Mouse (Mus musculus): ENCODE data around the gene Tmem145. TPM values are rescaled to one million over a fixed set of nuclear protein-coding genes. Genes with fewer than 3 reads are reported as not detected.

Gene Tmem145
- total and polyA plus RNA-seq, 2 experiments from 2014 or later, result 88.3 to 106 TPM

GRCm38 (mm10) chr7:25267751-25268463 is 38.0 kb upstream of the Tmem145 start:
- no peak for TF ChIP-seq CTCF (IDR thresholded peaks at IDR 0.05; ENCODE audit: low read depth)
- WGBS, result under 1% methylated on average over 33 of the region's 33 CpGs

GRCm38 (mm10) chr7:25268588-25268987 is 37.3 kb upstream of the Tmem145 start:
- peak overlapping the region; percentile 81 for H3K9ac ChIP-seq (replicated peaks; ENCODE audit: low read length)
- peak overlapping the region; percentile 91 for H3K4me2 ChIP-seq (ENCODE audit: low read depth, low read length)
- H3K36me3 ChIP-seq (ENCODE audit: insufficient read depth, low read length), result peaks cover 21% of the 10 kb centered on the region; the same call in 1 of the 2 replicates
- TF ChIP-seq CTCF (IDR thresholded peaks at IDR 0.05; ENCODE audit: low read depth), result no peak
- 6% methylated on average over 7 of the region's 7 CpGs for WGBS
- no peaks in the 10 kb centered on the region for H3K27me3 ChIP-seq (ENCODE audit: insufficient read depth, low read length)
- H3K9me3 ChIP-seq (ENCODE audit: low read length), result no peaks in the 10 kb centered on the region
- peaks cover 14% of the 10 kb centered on the region for H3K4me1 ChIP-seq (ENCODE audit: insufficient read depth, low read length)
- peak overlapping the region; percentile 91 for H3K27ac ChIP-seq
- H3K4me3 ChIP-seq (ENCODE audit: low read length), result peak overlapping the region; percentile 78
- ATAC-seq (no peak), DNase-seq (ENCODE audit: low spot score) (no peak)

More at GRCm38 (mm10) chr7:25267751-25268463, 38.0 kb upstream of the Tmem145 start:
- peak; percentile 97 for ATAC-seq
- Histone ChIP-seq H3K4me1 (ENCODE audit: insufficient read depth, low read length) (peaks cover 14% of the 10 kb centered on the region), H3K4me3 (ENCODE audit: low read length) (peak overlapping the region; percentile 78), H3K9me3 (ENCODE audit: low read length) (no peaks in the 10 kb centered on the region), H3K36me3 (ENCODE audit: insufficient read depth, low read length) (peaks cover 18% of the 10 kb centered on the region; the same call in 1 of the 2 replicates), H3K27me3 (ENCODE audit: insufficient read depth, low read length) (no peaks in the 10 kb centered on the region), H3K4me2 (ENCODE audit: low read depth, low read length) (peak overlapping the region; percentile 91), H3K9ac (replicated peaks; ENCODE audit: low read length) (peak overlapping the region; percentile 81), H3K27ac (peak overlapping the region; percentile 97)
- peak; percentile 100 for DNase-seq (ENCODE audit: low spot score)

DNA sequence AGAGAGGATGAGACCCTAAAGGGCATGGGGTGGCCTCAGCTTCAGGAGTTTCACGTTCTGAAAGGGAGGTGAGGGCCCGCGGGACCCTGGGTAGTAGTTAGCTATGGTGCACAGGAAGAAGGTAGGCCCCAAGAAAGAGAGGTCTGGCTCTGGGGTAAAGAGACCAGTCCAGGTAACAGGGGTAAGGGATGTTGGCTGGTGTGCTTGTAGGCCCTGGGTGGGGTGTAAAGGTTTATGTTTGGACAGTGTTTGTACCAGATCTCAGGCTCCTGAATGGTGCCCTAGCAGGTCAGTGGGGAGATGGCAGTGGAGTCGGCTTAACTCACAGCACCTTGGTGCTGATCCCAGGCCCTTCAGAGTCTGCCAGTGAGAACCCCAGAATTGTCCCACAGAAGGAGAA is 36.9 kb upstream of the Tmem145 start:
- 36% methylated on average over 4 of the region's 4 CpGs for WGBS
- H3K4me2 ChIP-seq (ENCODE audit: low read depth, low read length), result peak overlapping the region; percentile 91
- no peak for TF ChIP-seq CTCF (IDR thresholded peaks at IDR 0.05; ENCODE audit: low read depth)
- H3K4me1 ChIP-seq (ENCODE audit: insufficient read depth, low read length), result peaks cover 14% of the 10 kb centered on the region
- H3K27ac ChIP-seq, result peak overlapping the region; percentile 91; the same call in 1 of the 2 replicates
- ATAC-seq (no peak), DNase-seq (ENCODE audit: low spot score) (no peak)
- peak overlapping the region; percentile 81 for H3K9ac ChIP-seq (replicated peaks; ENCODE audit: low read length)
- peaks cover 21% of the 10 kb centered on the region; the same call in 1 of the 2 replicates for H3K36me3 ChIP-seq (ENCODE audit: insufficient read depth, low read length)
- peak overlapping the region; percentile 78 for H3K4me3 ChIP-seq (ENCODE audit: low read length)
- no peaks in the 10 kb centered on the region for H3K9me3 ChIP-seq (ENCODE audit: low read length)
- no peaks in the 10 kb centered on the region for H3K27me3 ChIP-seq (ENCODE audit: insufficient read depth, low read length)

- no peaks in the 10 kb centered on the region for H3K27me3 ChIP-seq (ENCODE audit: insufficient read depth, low read length)
- 79% methylated on average over 8 of the region's 8 CpGs for WGBS
- H3K27ac ChIP-seq, result peak overlapping the region; percentile 91; the same call in 1 of the 2 replicates
- peaks cover 21% of the 10 kb centered on the region; the same call in 1 of the 2 replicates for H3K36me3 ChIP-seq (ENCODE audit: insufficient read depth, low read length)
- H3K9me3 ChIP-seq (ENCODE audit: low read length), result no peaks in the 10 kb centered on the region
- TF ChIP-seq CTCF (IDR thresholded peaks at IDR 0.05; ENCODE audit: low read depth), result no peak
- H3K9ac ChIP-seq (replicated peaks; ENCODE audit: low read length), result peak overlapping the region; percentile 81; the same call in 1 of the 2 replicates
- H3K4me3 ChIP-seq (ENCODE audit: low read length), result peak overlapping the region; percentile 78
- H3K4me1 ChIP-seq (ENCODE audit: insufficient read depth, low read length), result peaks cover 14% of the 10 kb centered on the region
- peak overlapping the region; percentile 91 for H3K4me2 ChIP-seq (ENCODE audit: low read depth, low read length)
- no peak for ATAC-seq
- no peak for DNase-seq (ENCODE audit: low spot score)
These were observed 36.2 kb upstream of the Tmem145 start for GRCm38 (mm10) chr7:25269545-25270271.

DNA sequence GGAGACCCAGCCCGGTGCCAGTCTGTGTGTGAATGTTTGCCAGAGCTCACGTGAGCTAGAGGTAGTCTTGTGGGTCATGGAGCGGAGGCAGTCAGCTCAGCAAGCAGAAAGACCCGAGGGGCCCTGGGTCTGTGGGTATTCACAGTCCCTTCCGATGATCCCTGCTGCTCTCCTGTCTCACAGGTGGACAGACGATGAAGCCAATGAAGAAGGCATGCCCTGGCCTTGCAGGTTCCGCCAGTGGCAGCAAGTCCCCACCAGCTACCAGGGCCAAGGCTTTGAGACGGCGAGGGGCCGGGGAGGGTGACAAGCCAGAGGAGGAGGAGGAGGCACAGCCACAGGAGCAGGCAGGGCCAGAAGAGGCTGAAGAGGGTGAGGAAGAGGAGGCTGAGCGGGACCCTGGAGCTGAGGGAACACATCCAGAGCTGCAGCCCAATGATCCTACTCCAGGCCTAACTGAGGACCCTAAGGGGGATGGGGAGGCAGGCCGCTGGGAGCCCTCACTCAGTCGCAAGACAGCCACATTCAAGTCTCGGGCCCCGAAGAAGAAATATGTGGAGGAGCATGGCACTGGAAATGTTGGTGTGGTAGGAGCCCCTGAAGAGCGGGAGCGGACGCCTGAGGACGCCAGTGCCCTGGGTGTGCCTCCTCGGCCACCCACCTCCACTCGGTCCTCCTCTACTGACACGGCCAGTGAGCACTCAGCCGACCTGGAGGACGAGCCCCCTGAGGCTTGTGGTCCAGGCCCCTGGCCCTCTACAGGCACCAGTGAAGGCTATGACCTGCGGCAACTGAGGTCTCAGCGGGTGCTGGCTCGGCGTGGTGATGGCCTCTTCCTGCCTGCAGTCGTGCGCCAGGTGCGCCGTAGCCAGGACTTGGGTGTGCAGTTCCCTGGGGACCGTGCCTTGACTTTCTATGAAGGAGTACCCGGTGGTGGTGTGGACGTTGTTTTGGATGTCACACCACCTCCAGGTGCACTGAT is 35.0 kb upstream of the Tmem145 start:
- Histone ChIP-seq H3K9me3 (ENCODE audit: low read length) (no peaks in the 10 kb centered on the region), H3K4me2 (ENCODE audit: low read depth, low read length) (no peak overlapping the region), H3K36me3 (ENCODE audit: insufficient read depth, low read length) (peaks cover 21% of the 10 kb centered on the region; the same call in 1 of the 2 replicates), H3K4me1 (ENCODE audit: insufficient read depth, low read length) (peaks cover 14% of the 10 kb centered on the region), H3K9ac (replicated peaks; ENCODE audit: low read length) (no peak overlapping the region), H3K4me3 (ENCODE audit: low read length) (no peak overlapping the region), H3K27ac (no peak overlapping the region), H3K27me3 (ENCODE audit: insufficient read depth, low read length) (no peaks in the 10 kb centered on the region)
- no peak for ATAC-seq
- no peak for DNase-seq (ENCODE audit: low spot score)
- no peak for TF ChIP-seq CTCF (IDR thresholded peaks at IDR 0.05; ENCODE audit: low read depth)
- WGBS, result 88% methylated on average over 35 of the region's 35 CpGs
